Mouse (Mus musculus) C2C12 (cell line): Measurements from ENCODE around the gene Olfr639. TPM values are rescaled to one million over a fixed set of nuclear protein-coding genes. Genes with fewer than 3 reads are reported as not detected.

Source experiments
- H3K27me3 ChIP-seq: one replicate; pipeline ENCODE4 v1.6.1; 2011; ENCODE audit not compliant: control insufficient read depth, insufficient read depth, insufficient read length
- H3K36me3 ChIP-seq: one replicate; pipeline ENCODE4 v1.6.1; 2011; ENCODE audit not compliant: control insufficient read depth, insufficient read depth
- H3K4me3 ChIP-seq: one replicate; pipeline ENCODE4 v1.5.1; 2011; ENCODE audit warnings: mild to moderate bottlenecking, control low read depth; ENCODE audit not compliant: poor library complexity, insufficient read depth, severe bottlenecking
- H3K79me2 ChIP-seq: one replicate; pipeline ENCODE4 v1.6.1; 2011; ENCODE audit not compliant: control insufficient read depth, insufficient read depth
- H3K79me3 ChIP-seq: one replicate; pipeline ENCODE4 v1.6.1; 2011; ENCODE audit warnings: low read depth, control low read depth
- H3ac ChIP-seq: one replicate; pipeline ENCODE3; 2011; ENCODE audit warnings: low read depth; ENCODE audit not compliant: control insufficient read depth, insufficient read length
- CEBPB ChIP-seq: IDR thresholded peaks from one replicate; pipeline ENCODE4 v1.6.1; 2011; ENCODE audit warnings: low read depth, mild to moderate bottlenecking, control low read depth, moderate library complexity
- CTCF ChIP-seq: IDR thresholded peaks from one replicate; pipeline ENCODE4 v1.5.1; 2011; ENCODE audit not compliant: control insufficient read depth, insufficient read depth, insufficient read length
- FOSL1 ChIP-seq: IDR thresholded peaks from one replicate; pipeline ENCODE4 v1.8.0; 2011; ENCODE audit warnings: mild to moderate bottlenecking, low read length; ENCODE audit not compliant: poor library complexity, insufficient read depth, severe bottlenecking
- MAX ChIP-seq: IDR thresholded peaks from one replicate; pipeline ENCODE4 v1.6.1; 2011; ENCODE audit warnings: mild to moderate bottlenecking, control low read depth
- MYOD1 ChIP-seq: IDR thresholded peaks from one replicate; pipeline ENCODE4 v1.6.1; 2011; ENCODE audit warnings: low read depth; ENCODE audit not compliant: control insufficient read depth, insufficient read length
- MYOG ChIP-seq: IDR thresholded peaks from one replicate; pipeline ENCODE4 v1.6.1; 2011; ENCODE audit not compliant: control insufficient read depth, insufficient read length; ENCODE audit errors: extremely low read depth
- USF1 ChIP-seq: IDR thresholded peaks from one replicate; pipeline ENCODE4 v1.6.1; 2011; ENCODE audit warnings: low read depth, mild to moderate bottlenecking, control low read depth, moderate library complexity
- polyA plus RNA-seq: library from polyadenylated mRNA; unstranded; fragments of >200 nt; fragmentation: generic; extraction: Trizol; gene quantifications from one replicate; pipeline ENCODE4 v1.2.1, GENCODE M21; 2012; ENCODE audit warnings: missing spikeins

The Olfr639 gene
- polyA plus RNA-seq, 1 experiment = not detected

GRCm38 (mm10) chr7:104026978-104027377 is 9.9 kb upstream of the Olfr639 start:
- Histone ChIP-seq H3ac (no peak overlapping the region), H3K36me3 (no peaks in the 10 kb centered on the region), H3K27me3 (no peaks in the 10 kb centered on the region), H3K4me3 (no peak overlapping the region), H3K79me2 (no peaks in the 10 kb centered on the region), H3K79me3 (no peaks in the 10 kb centered on the region)
- TF ChIP-seq FOSL1 (no peak), MAX (no peak), MYOD1 (no peak), MYOG (no peak), CTCF (no peak), CEBPB (no peak), USF1 (no peak)

- H3K27me3 ChIP-seq = no peaks in the 10 kb centered on the region
- H3K79me2 ChIP-seq = no peaks in the 10 kb centered on the region
- no peaks in the 10 kb centered on the region for H3K79me3 ChIP-seq
- TF ChIP-seq FOSL1 (no peak), CEBPB (no peak), CTCF (no peak), MYOG (no peak), MYOD1 (no peak), MAX (no peak), USF1 (no peak)
- H3K36me3 ChIP-seq = no peaks in the 10 kb centered on the region
- no peak within 1 kb of the TSS for H3ac ChIP-seq
- no peak within 1 kb of the TSS for H3K4me3 ChIP-seq
Observed at GRCm38 (mm10) chr7:104025473-104025872, 8.4 kb upstream of the Olfr639 start, which contains the start of gene Olfr640. Gene Olfr640 (minus strand): TSS chr7:104025573.

GRCm38 (mm10) chr7:104021651-104022050 is 4.5 kb upstream of the Olfr639 start:
- no peaks in the 10 kb centered on the region for H3K79me3 ChIP-seq
- TF ChIP-seq CTCF (no peak), MYOG (no peak)
- H3ac ChIP-seq = no peak overlapping the region
- H3K4me3 ChIP-seq = no peak overlapping the region
- no peaks in the 10 kb centered on the region for H3K79me2 ChIP-seq
- H3K27me3 ChIP-seq = no peaks in the 10 kb centered on the region
- no peaks in the 10 kb centered on the region for H3K36me3 ChIP-seq

- TF ChIP-seq CTCF (no peak), MYOG (no peak), CEBPB (no peak), MAX (no peak), MYOD1 (no peak), USF1 (no peak), FOSL1 (no peak)
Observed at GRCm38 (mm10) chr7:104018953-104019352, 1.9 kb upstream of the Olfr639 start.

GRCm38 (mm10) chr7:103999124-103999523 is 18.0 kb downstream of the Olfr639 start:
- H3ac ChIP-seq = no peak overlapping the region
- no peaks in the 10 kb centered on the region for H3K36me3 ChIP-seq
- no peaks in the 10 kb centered on the region for H3K79me3 ChIP-seq
- TF ChIP-seq FOSL1 (no peak), USF1 (no peak), CTCF (no peak), MAX (no peak), CEBPB (no peak), MYOD1 (no peak), MYOG (no peak)
- no peaks in the 10 kb centered on the region for H3K79me2 ChIP-seq
- H3K27me3 ChIP-seq = no peaks in the 10 kb centered on the region
- H3K4me3 ChIP-seq = no peak overlapping the region

More at GRCm38 (mm10) chr7:104018953-104019352, 1.9 kb upstream of the Olfr639 start:
- no peak overlapping the region for H3ac ChIP-seq
- no peaks in the 10 kb centered on the region for H3K79me3 ChIP-seq
- no peaks in the 10 kb centered on the region for H3K79me2 ChIP-seq
- H3K27me3 ChIP-seq = no peaks in the 10 kb centered on the region
- no peaks in the 10 kb centered on the region for H3K36me3 ChIP-seq
- H3K4me3 ChIP-seq = no peak overlapping the region

GRCm38 (mm10) chr7:103998446-103998845 is 18.7 kb downstream of the Olfr639 start, which contains the start of gene Olfr638:
Gene Olfr638 (plus strand): TSS chr7:103998746.
- H3K79me2 ChIP-seq = no peaks in the 10 kb centered on the region
- H3ac ChIP-seq = no peak within 1 kb of the TSS
- H3K36me3 ChIP-seq = no peaks in the 10 kb centered on the region
- H3K79me3 ChIP-seq = no peaks in the 10 kb centered on the region
- TF ChIP-seq USF1 = no peak
- TF ChIP-seq MAX = no peak
- TF ChIP-seq CEBPB = no peak
- no peak for TF ChIP-seq MYOG
- no peak for TF ChIP-seq CTCF
- TF ChIP-seq MYOD1 = no peak
- no peak for TF ChIP-seq FOSL1
- H3K27me3 ChIP-seq = no peaks in the 10 kb centered on the region
- H3K4me3 ChIP-seq = no peak within 1 kb of the TSS
